Mouse (Mus musculus): ENCODE data around the gene Ank2.
"Not testable (repeated sequence)": the region's sequence is repeated elsewhere in the genome, so short reads cannot be mapped to it uniquely, and the experiment has no call there.

Gene Ank2

DNA sequence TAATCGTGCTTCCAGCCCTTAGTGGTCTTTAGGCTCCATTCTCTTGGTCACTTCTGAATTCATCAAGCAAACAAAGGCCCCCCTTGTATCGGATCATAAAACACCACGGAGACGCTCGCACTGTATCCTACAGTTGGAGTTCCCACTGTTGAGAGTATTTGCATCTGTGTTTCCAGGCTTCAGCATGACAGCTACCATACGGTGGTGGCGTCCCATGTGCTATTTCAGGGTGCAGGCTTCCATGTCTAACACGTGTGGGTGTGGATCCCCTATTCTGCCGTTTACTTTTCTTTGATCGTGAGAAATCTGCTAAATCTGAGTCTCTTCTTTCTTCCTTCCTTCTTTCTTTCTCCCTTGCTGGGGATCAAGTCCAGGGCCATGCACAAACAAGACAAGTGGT lies 14.0 kb downstream of the Ank2 start:
- no peak for DNase-seq (ENCODE audit: low read depth, low spot score)

DNA sequence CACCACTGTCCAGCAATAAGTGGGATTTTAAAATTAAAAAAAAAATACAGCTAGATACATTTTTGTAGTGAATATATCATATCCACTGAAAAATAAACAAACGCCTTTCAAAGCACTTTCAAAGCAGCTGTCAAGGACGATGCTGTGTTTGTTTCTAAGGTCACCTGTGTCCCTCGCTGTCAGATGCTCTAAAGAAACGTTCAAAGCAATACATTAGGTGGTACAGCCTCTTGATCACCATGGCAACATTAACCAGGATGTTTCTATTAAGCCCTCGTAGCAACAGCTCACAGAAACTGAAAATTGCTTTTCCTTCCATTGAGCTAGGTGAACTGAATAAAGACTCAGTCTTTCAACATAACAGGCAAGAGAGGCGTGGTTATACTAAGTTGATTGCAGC lies 17.5 kb downstream of the Ank2 start:
- DNase-seq (ENCODE audit: low read depth, low spot score), result no peak

DNA sequence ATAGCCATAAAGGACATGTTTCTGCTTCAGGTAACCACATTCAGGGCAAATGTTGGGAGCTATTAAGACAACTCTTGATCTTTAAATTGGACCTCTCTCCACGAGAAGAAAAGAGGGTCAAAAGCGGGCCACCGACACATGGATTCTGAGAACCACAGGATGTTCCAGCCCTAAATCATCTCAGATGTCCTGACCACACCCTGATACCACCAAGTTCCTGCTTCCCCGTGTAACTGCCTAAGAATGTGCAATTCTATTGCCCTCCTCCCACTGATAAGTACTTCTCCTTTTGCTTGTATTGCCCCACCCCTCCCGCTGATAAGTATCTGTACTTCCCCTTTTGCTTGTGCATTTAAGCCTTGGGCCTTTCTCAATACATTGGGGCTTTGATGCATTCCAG lies 18.8 kb downstream of the Ank2 start:
- DNase-seq (ENCODE audit: low read depth, low spot score), result not testable (repeated sequence)

DNA sequence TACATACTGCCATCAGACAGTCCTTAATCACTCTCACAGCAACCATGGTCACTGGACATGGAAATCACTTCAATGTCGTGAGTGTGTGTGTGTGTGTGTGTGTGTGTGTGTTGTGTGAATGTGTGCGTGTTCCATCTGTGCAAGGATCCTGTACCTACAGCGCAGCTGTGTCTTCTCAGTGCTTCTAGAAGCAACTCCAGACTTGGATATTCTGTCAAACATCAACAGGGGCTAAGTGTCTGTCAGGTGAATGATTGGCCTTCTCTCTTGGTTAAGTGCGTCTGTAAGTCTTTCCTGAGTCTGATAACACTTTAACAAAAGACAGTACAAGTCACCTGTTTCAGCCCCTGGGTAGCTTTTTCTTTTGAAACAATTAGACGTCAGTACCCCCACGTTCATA lies 25.0 kb downstream of the Ank2 start:
- DNase-seq (ENCODE audit: low read depth, low spot score), result no peak

DNA sequence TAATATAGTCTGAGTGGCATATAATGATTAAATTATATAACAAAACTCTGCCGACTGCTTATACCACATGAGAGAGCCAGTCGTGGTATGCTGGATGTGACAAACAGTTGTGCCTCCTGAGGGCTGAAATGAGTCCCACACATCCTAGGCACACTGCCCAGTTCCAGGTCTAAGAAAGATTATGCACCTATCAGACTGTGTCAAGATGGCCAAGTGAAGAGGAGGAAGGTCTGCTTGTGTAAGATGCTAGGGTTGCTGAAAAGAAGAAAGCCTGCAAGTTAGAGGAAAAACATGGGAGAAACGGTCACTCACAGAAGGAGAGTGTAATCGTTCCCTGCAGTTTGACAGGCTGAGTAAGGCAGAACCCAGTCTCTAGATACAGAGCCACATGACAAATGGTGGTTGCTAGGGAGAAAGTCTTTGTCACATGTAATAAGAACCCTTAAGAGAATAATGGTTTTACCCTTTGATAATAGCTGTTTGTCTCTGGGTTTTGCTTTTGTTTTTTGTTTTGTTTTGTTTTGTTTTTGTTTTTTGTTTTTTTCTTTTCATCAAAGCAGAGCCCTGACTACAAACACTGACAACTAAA lies 29.9 kb downstream of the Ank2 start:
- no peak for DNase-seq (ENCODE audit: low read depth, low spot score)

DNA sequence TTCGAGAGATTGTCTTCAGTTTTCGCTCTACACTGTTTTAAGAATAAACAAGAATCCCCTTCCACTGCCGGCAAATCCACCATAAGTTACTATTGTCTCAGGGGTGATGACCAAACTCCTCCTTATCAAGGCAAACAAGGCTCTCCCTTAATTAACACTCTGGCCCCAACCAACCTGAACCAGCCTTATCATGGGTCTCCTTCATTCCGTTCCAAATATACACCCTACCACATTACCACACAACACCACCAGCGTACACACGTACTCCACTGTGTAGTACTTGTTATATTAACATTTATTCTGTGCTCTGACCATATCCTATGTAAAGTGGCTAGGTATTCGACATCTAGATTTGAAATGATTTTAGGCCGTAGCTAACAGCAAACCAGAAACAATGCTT lies 30.6 kb downstream of the Ank2 start:
- no peak for DNase-seq (ENCODE audit: low read depth, low spot score)

DNA sequence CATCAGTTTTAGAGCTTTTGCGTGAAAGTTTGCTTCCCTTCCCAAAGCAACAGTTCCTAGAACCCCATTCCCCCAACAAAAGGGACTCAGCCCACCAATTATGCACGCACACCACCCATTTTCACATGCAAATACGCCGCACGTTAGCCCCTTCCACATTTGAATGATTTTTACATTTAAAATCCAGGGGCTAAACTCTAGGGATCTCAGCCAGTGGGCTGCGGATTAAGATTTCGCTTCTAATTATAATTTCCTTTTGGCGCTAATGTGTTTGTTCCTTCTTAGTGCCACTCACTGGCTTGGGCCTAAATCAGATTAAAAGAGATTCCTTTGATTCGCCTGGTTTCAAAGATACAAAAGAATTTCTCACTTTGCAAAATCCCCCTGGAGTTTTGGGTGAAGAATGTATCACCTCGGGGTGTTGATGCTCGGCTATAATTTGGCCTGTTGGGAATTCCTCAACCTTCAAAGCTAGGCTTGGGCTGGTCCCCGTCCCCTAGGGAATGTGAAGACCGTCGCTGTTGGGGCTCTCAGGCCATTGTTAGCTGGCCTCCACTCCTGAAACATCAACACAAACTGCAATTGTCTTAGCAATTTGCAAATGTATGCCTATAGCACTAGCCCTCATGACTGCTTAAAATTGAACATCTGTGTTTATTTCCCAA lies 35.2 kb downstream of the Ank2 start:
- no peak for DNase-seq (ENCODE audit: low read depth, low spot score)

DNA sequence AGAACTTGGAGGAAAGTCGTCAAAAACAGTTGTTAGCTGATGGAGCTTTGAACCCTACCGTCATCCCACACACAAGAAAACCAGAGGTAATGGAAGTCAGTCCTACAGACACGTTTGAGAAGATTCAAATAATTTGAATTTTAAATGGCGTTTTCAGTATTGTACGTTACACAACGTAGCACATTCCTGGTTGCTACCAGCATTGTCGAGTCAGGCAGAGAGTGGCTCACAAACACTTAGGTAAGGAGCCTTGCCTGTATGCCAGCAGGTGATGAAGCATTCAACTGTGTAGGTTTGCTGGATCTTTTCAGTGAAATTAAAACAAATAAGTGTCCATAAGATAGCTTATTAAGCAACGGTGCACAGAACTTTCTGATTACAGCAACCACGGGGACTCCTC lies 36.0 kb downstream of the Ank2 start:
- no peak for DNase-seq (ENCODE audit: low read depth, low spot score)

DNA sequence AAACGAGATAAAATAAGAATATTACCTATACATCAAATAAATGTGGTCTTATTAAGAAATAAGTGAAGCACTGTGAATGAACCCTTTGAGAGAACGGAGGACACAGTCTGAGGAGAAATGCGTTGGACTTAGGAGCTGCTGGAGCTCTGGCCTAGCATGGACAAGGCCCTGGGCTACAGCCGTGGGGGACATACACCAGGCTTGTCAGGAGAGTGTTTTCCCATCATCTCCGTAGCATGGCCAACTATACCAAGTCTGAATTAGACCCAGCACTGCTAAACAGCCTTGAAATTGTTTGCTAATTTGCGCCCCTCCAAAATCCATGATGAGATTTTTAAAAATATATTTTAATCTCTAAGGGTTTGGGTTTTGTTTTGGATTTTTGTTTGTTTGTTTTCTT lies 36.7 kb downstream of the Ank2 start:
- no peak for DNase-seq (ENCODE audit: low read depth, low spot score)

DNA sequence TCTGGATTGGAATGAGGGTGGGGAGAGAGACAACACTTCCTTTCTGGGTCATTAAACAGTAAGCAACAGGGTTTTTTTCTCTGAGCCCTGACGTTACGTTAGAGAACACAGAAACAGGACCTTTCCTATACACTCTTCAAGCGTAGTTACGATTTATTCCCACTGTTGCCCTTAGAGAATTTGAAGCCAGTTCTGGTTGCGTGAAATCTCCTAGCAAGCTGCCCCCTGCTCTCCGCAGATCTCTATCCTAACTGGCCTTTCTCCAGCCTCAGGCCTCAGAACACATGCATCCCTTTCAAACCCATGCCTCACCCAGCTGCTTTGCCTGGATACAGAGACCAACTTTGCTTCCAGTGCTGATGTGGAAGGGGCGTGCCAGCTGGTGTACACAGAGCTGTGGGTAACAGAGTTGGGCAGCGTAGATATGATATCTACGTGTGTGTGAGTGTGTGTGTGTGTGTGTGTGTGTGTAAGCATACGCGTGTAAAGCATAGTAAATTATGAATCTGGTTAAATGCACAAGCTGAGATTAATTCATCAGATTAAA lies 38.2 kb downstream of the Ank2 start:
- DNase-seq (ENCODE audit: low read depth, low spot score), result no peak

DNA sequence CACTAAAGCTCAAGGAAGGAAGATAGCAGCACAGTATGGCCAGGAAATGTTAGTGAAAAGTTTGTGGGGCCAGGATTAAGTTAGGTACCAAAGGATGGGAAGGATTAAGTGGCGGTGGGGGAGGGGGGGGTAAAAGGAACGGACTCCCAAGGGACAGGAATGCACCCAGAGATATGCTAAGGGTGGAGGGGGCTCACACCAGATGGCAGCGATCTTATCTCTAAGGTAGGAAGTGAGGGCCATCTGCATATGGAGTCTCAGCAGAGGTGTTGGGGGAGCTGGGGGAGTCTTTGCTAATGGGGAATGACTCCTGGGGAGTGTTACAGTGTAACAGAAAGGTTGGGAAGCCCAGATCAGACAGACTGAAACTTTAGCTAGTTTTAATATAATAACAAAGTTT lies 39.3 kb downstream of the Ank2 start:
- DNase-seq (ENCODE audit: low read depth, low spot score), result no peak

DNA sequence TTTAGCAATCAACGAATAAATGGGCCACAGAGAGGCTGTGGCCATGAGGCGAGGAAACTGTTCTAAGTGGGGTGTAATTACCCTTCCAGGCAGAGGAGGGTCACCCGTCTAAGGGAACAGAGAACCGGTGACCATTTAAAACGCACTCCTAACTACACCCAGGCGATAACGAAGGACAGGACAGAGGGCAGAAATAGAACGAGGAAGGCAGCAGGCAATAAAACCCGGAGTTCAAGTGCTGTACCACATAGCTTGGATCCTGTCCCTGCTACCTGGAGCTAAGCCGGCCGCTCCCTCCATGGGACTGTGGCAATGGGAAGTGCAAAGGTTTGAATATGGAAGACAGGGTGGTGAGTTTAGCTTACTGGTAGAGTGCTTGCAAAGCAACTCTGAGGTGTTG lies 40.2 kb downstream of the Ank2 start:
- no peak for DNase-seq (ENCODE audit: low read depth, low spot score)

DNA sequence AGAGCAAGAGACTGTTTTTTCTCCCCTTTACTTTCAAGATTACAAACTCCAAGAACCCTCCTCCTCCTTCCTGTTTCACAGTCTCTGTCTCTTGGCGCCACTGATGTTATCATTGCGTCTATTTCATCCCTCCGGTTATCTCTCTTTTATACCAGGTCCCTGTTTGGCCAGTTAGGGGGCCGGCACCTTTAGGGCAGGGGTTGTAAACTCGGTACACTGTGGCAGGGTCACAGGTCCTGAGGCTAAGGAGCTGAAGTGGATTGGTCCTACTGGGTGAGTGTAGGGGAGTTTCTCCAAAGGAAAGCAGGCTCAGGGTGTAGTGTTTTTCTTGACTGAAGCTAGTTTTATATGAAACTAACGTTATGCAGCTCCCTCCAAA lies 40.7 kb downstream of the Ank2 start:
- DNase-seq (ENCODE audit: low read depth, low spot score), result no peak

DNA sequence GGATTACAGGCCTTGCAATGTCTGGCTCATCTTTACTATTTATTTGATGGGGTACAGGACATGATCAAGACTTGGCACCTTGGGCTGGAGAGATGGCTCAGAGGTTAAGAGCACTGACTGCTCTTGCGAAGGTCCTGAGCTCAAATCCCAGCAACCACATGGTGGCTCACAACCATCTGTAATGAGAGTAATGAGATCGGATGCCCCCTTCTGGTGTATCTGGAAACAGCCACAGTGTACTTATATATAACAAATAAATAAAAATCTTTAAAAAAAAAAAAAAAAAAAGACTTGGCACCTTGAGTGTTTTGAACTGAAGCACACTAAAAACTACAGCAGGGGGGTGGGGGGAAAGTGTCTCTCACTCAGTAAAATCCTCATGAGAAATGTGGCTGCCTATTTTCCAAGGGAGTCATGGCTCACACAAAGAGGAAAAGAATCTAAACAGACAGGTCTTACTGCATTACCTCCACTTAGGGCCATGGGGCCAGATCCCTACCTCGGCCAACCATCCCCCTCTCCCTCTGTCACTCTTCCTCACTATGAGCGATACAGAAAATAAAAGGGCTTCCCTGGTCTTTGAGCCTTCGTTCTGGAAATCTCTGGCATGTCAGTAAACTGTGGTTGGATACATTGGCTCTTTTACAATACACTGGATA lies 41.3 kb downstream of the Ank2 start:
- no peak for DNase-seq (ENCODE audit: low read depth, low spot score)

DNA sequence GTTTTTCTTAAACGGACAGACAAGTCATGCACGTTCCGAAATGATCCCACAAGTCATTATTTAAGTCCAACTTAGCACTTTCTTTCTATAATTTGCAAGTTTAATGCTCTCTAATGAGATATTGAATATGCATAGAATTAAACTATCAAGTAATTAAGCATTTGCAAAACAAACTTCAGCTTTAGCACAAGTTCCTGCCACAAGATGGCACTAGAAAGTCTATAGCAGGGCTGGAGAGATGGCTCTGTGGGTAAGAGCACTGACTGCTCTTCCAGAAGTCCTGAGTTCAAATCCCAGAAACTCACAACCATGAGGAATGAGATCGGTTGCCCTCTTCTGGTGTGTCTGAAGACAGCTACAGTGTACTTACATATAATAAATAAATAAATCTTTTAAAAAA lies 45.4 kb downstream of the Ank2 start:
- DNase-seq (ENCODE audit: low read depth, low spot score), result peak; percentile 7

DNA sequence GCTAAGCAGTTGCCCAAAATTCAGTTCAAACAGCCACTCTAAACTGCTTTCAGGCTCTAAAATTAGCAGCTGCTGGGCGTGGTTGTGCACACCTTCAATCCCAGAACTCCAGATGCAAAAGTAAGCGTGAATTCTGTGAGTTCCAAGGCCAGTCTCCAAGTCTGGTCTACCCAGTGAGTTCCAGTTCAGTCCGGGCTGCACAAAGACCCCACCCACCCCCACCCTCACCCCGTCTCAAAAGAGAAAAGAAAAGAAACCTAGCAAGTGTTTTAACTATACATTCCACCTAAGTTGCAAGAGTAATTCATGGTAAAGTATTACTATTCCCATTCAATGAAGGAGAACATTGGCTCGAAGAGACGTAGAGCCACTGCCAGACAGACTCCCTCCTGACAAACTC lies 45.9 kb downstream of the Ank2 start:
- DNase-seq (ENCODE audit: low read depth, low spot score), result no peak

DNA sequence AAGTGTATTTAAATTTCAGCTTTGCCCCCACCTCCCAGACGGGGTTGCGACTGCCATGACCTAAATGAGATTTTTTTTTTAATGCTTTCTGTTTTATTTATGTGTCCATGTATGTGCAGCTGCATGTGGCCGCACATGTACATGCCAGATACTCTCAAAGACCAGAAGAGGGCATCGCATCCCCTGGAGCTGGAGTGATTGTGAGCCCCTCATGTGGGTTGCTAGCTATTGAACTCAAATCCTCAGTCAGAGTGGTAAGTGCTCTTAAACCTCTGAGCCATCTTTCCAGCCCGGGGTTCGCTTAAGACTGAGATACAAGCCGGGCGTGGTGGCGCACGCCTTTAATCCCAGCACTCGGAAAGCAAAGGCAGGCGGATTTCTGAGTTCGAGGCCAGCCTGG lies 46.9 kb downstream of the Ank2 start:
- no peak for DNase-seq (ENCODE audit: low read depth, low spot score)

DNA sequence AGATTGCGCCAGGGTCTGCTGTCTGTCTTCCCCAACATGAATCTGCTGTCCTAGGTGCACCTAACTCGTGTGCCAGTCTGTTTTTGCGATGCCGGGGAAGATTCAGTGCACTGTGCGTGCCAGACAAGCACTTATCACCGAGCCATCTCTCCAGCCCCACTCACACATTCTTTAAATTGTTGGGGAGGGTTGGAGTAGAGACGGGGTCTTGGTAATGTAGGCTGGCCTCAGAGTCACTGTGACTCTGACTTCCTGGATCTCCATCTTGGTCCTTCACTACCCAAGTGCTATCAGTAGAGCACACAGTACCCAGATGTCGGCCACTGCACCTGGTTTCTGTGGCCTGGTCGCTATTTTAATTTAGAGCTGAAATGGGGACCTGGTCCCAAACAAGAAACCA lies 47.4 kb downstream of the Ank2 start:
- no peak for DNase-seq (ENCODE audit: low read depth, low spot score)

DNA sequence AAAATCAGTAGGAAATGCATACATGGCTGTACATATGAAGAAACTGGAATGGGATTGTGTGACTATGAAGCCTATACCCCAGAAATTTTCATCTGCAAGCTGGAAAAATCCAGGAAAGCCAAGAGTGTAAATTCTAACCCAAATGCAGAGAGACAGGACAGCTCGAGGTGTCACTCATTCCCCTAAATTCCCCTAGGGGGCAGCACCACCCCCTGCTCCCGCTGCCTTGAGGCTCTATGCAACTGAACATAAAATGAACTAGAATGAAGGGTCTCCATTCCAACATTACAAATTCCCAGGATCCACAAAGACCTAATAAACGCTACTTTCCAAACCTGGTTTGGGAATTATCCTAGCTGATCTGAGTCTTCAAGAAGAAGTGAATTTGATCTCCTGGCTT lies 48.1 kb downstream of the Ank2 start:
- peak; percentile 35 for DNase-seq (ENCODE audit: low read depth, low spot score)

DNA sequence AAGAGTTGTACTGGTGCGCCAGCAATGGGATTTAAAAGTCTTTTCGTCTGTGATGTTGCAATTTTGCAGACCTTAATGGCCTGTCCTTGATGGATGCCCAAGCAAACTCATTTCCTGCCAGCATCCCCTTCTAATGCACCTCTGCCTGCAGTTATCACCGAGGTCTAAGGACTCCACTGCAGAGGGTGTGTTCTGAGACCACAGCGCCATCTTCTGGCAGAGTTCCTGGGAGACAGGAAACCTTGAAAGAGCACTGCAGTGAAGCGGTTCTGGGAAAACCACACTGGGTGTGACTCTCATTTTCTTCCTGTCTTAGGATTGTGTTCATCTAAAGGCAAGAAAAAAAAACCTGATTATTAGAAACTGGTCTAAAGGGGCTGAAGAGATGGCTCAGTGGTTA lies 53.0 kb downstream of the Ank2 start:
- DNase-seq (ENCODE audit: low read depth, low spot score), result peak; percentile 53

DNA sequence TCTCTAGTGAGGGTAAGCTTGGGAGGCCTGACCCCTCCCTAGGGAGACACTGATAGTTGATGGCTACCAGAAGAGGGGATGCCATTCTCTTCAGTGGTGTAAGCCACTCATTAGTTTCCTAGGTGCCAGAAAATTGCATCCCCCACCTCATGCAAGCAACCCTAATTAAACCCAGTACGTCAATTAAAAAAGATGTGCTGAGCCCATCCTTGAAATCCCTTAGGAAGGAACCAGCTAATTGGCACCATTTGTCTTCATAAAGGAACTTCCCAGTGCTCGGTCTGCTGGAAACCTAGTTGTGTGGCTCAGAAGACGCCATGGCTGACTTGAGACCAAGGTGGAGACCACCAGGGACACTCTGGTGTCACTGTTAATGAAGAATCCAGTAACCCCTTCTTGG lies 65.9 kb downstream of the Ank2 start:
- DNase-seq (ENCODE audit: low read depth, low spot score), result no peak

DNA sequence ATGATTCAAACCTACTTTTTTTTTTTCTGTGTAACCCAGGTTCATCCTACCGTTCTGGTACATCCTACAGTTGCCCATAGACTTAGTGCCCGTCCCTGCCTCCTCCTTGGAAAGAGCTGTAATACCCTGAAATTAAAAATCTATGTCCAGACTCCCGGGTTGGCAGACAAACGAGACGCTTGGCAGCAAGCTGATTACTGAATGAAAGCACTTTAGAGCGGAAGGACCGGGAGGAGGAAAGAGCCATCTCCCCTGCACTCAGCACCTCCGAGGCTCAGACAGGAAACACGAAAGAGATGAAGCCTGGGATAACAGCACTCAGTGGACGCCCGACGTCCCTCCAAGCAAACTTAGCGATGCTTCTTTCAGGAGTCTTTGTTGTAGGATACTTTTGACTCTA lies 69.3 kb downstream of the Ank2 start:
- DNase-seq (ENCODE audit: low read depth, low spot score), result no peak

DNA sequence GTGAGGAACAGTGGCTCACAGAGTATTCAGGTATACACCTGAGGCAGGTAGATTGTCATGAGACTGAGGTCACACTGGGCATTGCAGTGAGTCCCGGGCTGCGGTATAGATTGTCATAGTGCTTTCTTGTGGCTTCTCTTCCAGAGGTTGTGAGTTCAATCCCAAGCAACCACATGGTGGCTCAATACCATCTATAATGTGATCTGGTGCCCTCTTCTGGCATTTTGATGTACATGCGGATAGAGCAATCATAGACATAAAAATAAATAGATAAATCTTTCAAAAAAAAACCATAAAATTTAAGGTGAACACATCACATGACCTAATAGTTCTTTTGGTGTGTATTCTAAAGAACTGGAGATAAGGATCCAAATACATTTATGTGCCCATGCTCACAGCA lies 70.6 kb downstream of the Ank2 start:
- peak; percentile 2 for DNase-seq (ENCODE audit: low read depth, low spot score)
